Mouse (Mus musculus): ENCODE results near the gene Odf3b.

DNA sequence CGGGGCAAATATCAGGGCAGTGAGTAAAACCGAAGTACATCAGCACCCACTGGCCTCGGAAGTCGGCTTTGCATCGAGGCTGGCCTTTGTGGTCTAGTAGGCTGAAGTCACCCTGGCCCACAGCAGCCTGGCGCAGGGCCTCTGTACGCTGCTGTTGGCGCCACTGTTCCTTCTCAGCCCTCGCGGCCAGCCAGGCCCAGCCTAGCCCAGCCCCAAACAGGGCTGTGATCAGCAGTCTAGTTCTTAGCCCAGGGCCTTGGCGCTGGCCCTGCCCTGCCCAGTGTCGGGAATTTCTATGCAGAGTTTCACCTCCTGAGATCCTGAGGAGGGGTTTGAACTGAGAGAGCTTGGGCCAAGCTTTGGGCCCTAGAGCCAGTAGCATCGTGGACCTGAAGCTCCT, 7.0 kb downstream of the Odf3b start:
- TF ChIP-seq CTCF (IDR thresholded peaks at IDR 0.05; ENCODE audit: low read depth), result no peak
- TF ChIP-seq EP300 (IDR thresholded peaks at IDR 0.05; ENCODE audit: low read depth), result no peak
